ENCODE assay signal across 34 mouse cellular contexts in the genomic region with DNA sequence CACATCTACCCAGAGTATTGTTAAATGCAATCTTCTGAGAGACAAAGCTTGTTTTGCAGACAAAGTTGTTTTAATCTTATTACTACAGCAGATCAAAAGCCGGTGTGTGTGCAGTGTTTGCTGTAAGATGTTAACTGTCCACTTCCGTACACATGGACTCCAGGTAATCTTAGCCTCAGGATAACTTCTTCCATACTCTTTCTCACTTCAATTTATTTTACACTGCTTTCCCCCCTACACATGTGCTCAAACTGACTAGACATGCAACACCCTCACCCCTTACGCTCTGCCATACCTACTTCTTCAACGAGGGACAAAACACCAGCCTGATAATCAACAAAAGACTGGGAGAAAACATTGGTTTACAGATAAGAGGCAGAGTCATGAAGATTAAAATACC. TPM values are rescaled to one million over a fixed set of nuclear protein-coding genes. Genes with fewer than 3 reads are reported as not detected.
DNase-seq lines count a peak whose midpoint lies in the region; ATAC-seq and TF ChIP-seq lines count a peak whose summit lies in the region.
"Not testable (repeated sequence)": the region's sequence is repeated elsewhere in the genome, so short reads cannot be mapped to it uniquely, and the experiment has no call there.
"Had no signal": no experiment of that assay in that cellular context is flagged by ENCODE, and none has a peak within 500 bp of the region (broad histone marks: within the 10 kb centered on the region; RNA-seq: fewer than 3 reads in every experiment).

No protein-coding gene starts in this region.

- not testable (repeated sequence) for H3K9ac ChIP-seq in MEL (ENCODE audit: control insufficient read depth, low read depth, low read length, poor library complexity, severe bottlenecking); hindbrain, postnatal 0 days (replicated peaks; ENCODE audit: low read length); limb, embryonic 12.5 days (replicated peaks); liver, embryonic 13.5 days; midbrain, embryonic 13.5 days (replicated peaks)

- H3K4me2 ChIP-seq in hindbrain, postnatal 0 days (ENCODE audit: low read depth, low read length); limb, embryonic 12.5 days; liver, embryonic 13.5 days; midbrain, embryonic 13.5 days (replicated peaks): not testable (repeated sequence)

- not testable (repeated sequence) for H3K27ac ChIP-seq in MEL (ENCODE audit: control insufficient read depth, low read depth, low read length); hindbrain, postnatal 0 days; limb, embryonic 12.5 days; liver, embryonic 13.5 days; midbrain, embryonic 13.5 days

- not testable (repeated sequence) for TF ChIP-seq POLR2A in MEL (IDR thresholded peaks at IDR 0.05; ENCODE audit: control insufficient read depth in 1 of 2, insufficient read depth in 1 of 2, low read depth in 1 of 2, low read length in 2 of 2, poor library complexity in 1 of 2)

- 0 out of 2 replicates have a peak, but pooled peaks have one; percentile 19 for ATAC-seq in hindbrain, postnatal 0 days
- 0 out of 2 replicates have a peak, but pooled peaks have one; percentile 27 for ATAC-seq in limb, embryonic 12.5 days (ENCODE audit: insufficient number of reproducible peaks, insufficient read depth, low FRiP score, low TSS enrichment, low read depth)
- 0 out of 2 replicates have a peak, but pooled peaks have one; percentile 18 for ATAC-seq in liver, embryonic 13.5 days (ENCODE audit: low read depth)
- peak; percentile 18; the same call in 1 of the 2 replicates for ATAC-seq in midbrain, embryonic 13.5 days

- TF ChIP-seq EP300 in MEL (IDR thresholded peaks at IDR 0.05; ENCODE audit: low read depth in 1 of 2, low read length in 2 of 2) = not testable (repeated sequence)

- WGBS in hindbrain, postnatal 0 days = 75% methylated on average over 4 of the region's 4 CpGs
- 72% methylated on average over 4 of the region's 4 CpGs for WGBS in limb, embryonic 12.5 days
- WGBS in liver, embryonic 13.5 days (ENCODE audit: insufficient replicate concordance) = 61% methylated on average over 4 of the region's 4 CpGs
- 72% methylated on average over 4 of the region's 4 CpGs for WGBS in midbrain, embryonic 13.5 days

- H3K27me3 ChIP-seq in MEL (ENCODE audit: control insufficient read depth in 1 of 2, insufficient read depth in 2 of 2, low read length in 2 of 2); hindbrain, postnatal 0 days (ENCODE audit: insufficient read depth, low read length); limb, embryonic 12.5 days; liver, embryonic 13.5 days; midbrain, embryonic 13.5 days: not testable (repeated sequence)

- peak; percentile 7 for DNase-seq in MEL (ENCODE audit: low read depth, low spot score)
- DNase-seq in embryo, embryonic 9.5 days (ENCODE audit: extremely low spot score) = peak; percentile 16
- peak; percentile 79 for DNase-seq in heart, adult 11 months
- DNase-seq in hindbrain, postnatal 0 days (ENCODE audit: low spot score); liver, embryonic 13.5 days: not testable (repeated sequence)

- not testable (repeated sequence) for H3K79me2 ChIP-seq in MEL (ENCODE audit: control insufficient read depth, insufficient read depth, low read length, poor library complexity)

- not testable (repeated sequence) for TF ChIP-seq CTCF in MEL (IDR thresholded peaks at IDR 0.05 in 2 of 3, conservative IDR thresholded peaks at IDR 0.05 in 1 of 3; ENCODE audit: control insufficient read depth in 1 of 3, insufficient read depth in 1 of 3, low read depth in 2 of 3, low read length in 3 of 3, poor library complexity in 1 of 3, severe bottlenecking in 1 of 3); hindbrain, postnatal 0 days (IDR thresholded peaks at IDR 0.05; ENCODE audit: low read depth)

- H3K4me1 ChIP-seq in MEL (ENCODE audit: control insufficient read depth in 1 of 2, insufficient read depth in 2 of 2, low read length in 2 of 2); hindbrain, postnatal 0 days (ENCODE audit: insufficient read depth, low read length); limb, embryonic 12.5 days (replicated peaks); liver, embryonic 13.5 days (replicated peaks); midbrain, embryonic 13.5 days (replicated peaks): not testable (repeated sequence)

- not testable (repeated sequence) for H3K36me3 ChIP-seq in MEL (ENCODE audit: control insufficient read depth in 1 of 2, insufficient read depth in 2 of 2, low read length in 2 of 2); hindbrain, postnatal 0 days (ENCODE audit: insufficient read depth, low read length); limb, embryonic 12.5 days; liver, embryonic 13.5 days; midbrain, embryonic 13.5 days

- H3K4me3 ChIP-seq in MEL (ENCODE audit: control insufficient read depth in 1 of 2, insufficient read depth in 1 of 2, low read depth in 2 of 2, low read length in 2 of 2); hindbrain, postnatal 0 days (ENCODE audit: low read length); limb, embryonic 12.5 days (replicated peaks); liver, embryonic 13.5 days (replicated peaks); midbrain, embryonic 13.5 days (replicated peaks): not testable (repeated sequence)

- H3K9me3 ChIP-seq in MEL (replicated peaks; ENCODE audit: insufficient read depth, low read length); hindbrain, postnatal 0 days (ENCODE audit: low read length): not testable (repeated sequence)
- peaks cover 38% of the 10 kb centered on the region for H3K9me3 ChIP-seq in limb, embryonic 12.5 days
- peaks cover 22% of the 10 kb centered on the region for H3K9me3 ChIP-seq in liver, embryonic 13.5 days (replicated peaks)
- peaks cover 25% of the 10 kb centered on the region; the same call in 1 of the 2 replicates for H3K9me3 ChIP-seq in midbrain, embryonic 13.5 days

- TF ChIP-seq RAD21 in MEL (IDR thresholded peaks at IDR 0.05; ENCODE audit: low read depth, low read length) = not testable (repeated sequence)

RNA-seq across cellular contexts. Expression of a gene that starts 23.2 kb away (rescaled TPM):
- not detected in 2 replicates for total RNA-seq in MEL (2012; rRNA removed)
- not detected for polyA plus RNA-seq in MEL (2012; ENCODE audit: insufficient read depth in 1 of 2, insufficient read length in 2 of 2, low read depth in 1 of 2, low replicate concordance in 2 of 2, missing spikeins in 1 of 2)
- total RNA-seq in hindbrain, postnatal 0 days (2014; rRNA removed) = not detected in 2 replicates
- polyA plus RNA-seq in hindbrain, postnatal 0 days (2015; fragmentation: Nextera tagmentation; extraction: Ambion mirVana) = not detected in 2 replicates
- not detected in 2 replicates for polyA plus RNA-seq in limb, embryonic 12.5 days (2016; fragmentation: Nextera tagmentation; extraction: Ambion mirVana)
- polyA plus RNA-seq in liver, embryonic 13.5 days (2015; fragmentation: Nextera tagmentation; extraction: Ambion mirVana) = not detected in 2 replicates
- polyA plus RNA-seq in midbrain, embryonic 13.5 days (2015; fragmentation: Nextera tagmentation; extraction: Ambion mirVana) = not detected in 2 replicates
- total RNA-seq: adrenal gland, adult 8-10 months; adrenal gland, postnatal 4 days; forebrain, postnatal 0 days; gastrocnemius, adult 8-10 months; gastrocnemius, postnatal 4 days; heart, adult 8-10 months; heart, postnatal 25 days; layer of hippocampus, adult 18-20 months; layer of hippocampus, postnatal 10 days; left cerebral cortex, adult 18-20 months; left cerebral cortex, postnatal 14 days; megakaryocyte-erythroid progenitor cell, adult 5-6 weeks had no signal
- polyA plus RNA-seq: cerebellum, adult 2 months; cortical plate, adult 2 months; embryonic facial prominence, embryonic 12.5 days; forebrain, embryonic 10.5 days; forebrain, postnatal 0 days; heart, embryonic 14.5 days; hindbrain, embryonic 11.5 days; kidney, embryonic 15.5 days; limb, embryonic 15.5 days; liver, postnatal 0 days; macrophage; midbrain, embryonic 16.5 days; myocyte; neural tube, embryonic 13.5 days; spleen, adult 2 months; stomach, postnatal 0 days had no signal

RNA-seq across cellular contexts. Expression of a gene that starts 34.0 kb away (rescaled TPM):
- total RNA-seq in MEL (2012; rRNA removed) = not detected in 2 replicates
- not detected for polyA plus RNA-seq in MEL (2012; ENCODE audit: insufficient read depth in 1 of 2, insufficient read length in 2 of 2, low read depth in 1 of 2, low replicate concordance in 2 of 2, missing spikeins in 1 of 2)
- total RNA-seq in hindbrain, postnatal 0 days (2014; rRNA removed) = not detected in 2 replicates
- not detected in 2 replicates for polyA plus RNA-seq in hindbrain, postnatal 0 days (2015; fragmentation: Nextera tagmentation; extraction: Ambion mirVana)
- polyA plus RNA-seq in limb, embryonic 12.5 days (2016; fragmentation: Nextera tagmentation; extraction: Ambion mirVana) = not detected in 2 replicates
- polyA plus RNA-seq in liver, embryonic 13.5 days (2015; fragmentation: Nextera tagmentation; extraction: Ambion mirVana) = not detected in 2 replicates
- polyA plus RNA-seq in midbrain, embryonic 13.5 days (2015; fragmentation: Nextera tagmentation; extraction: Ambion mirVana) = not detected in 2 replicates
- total RNA-seq: adrenal gland, adult 8-10 months; adrenal gland, postnatal 4 days; forebrain, postnatal 0 days; gastrocnemius, adult 8-10 months; gastrocnemius, postnatal 4 days; heart, adult 8-10 months; heart, postnatal 25 days; layer of hippocampus, adult 18-20 months; layer of hippocampus, postnatal 10 days; left cerebral cortex, adult 18-20 months; left cerebral cortex, postnatal 14 days; megakaryocyte-erythroid progenitor cell, adult 5-6 weeks had no signal
- polyA plus RNA-seq: cerebellum, adult 2 months; cortical plate, adult 2 months; embryonic facial prominence, embryonic 12.5 days; forebrain, embryonic 10.5 days; forebrain, postnatal 0 days; heart, embryonic 14.5 days; hindbrain, embryonic 11.5 days; kidney, embryonic 15.5 days; limb, embryonic 15.5 days; liver, postnatal 0 days; macrophage; midbrain, embryonic 16.5 days; myocyte; neural tube, embryonic 13.5 days; spleen, adult 2 months; stomach, postnatal 0 days had no signal
